Mouse (Mus musculus) E14TG2a.4 (cell line): Measurements from ENCODE around the gene Ell.

Experiments
- CTCF ChIP-seq: conservative IDR thresholded peaks from 2 replicates; pipeline ENCODE4 v1.5.1; 2014; ENCODE audit warnings: low read length
- POU5F1 ChIP-seq: IDR thresholded peaks from 2 replicates; pipeline ENCODE4 v1.6.1; 2014; ENCODE audit warnings: low read length, borderline replicate concordance

DNA sequence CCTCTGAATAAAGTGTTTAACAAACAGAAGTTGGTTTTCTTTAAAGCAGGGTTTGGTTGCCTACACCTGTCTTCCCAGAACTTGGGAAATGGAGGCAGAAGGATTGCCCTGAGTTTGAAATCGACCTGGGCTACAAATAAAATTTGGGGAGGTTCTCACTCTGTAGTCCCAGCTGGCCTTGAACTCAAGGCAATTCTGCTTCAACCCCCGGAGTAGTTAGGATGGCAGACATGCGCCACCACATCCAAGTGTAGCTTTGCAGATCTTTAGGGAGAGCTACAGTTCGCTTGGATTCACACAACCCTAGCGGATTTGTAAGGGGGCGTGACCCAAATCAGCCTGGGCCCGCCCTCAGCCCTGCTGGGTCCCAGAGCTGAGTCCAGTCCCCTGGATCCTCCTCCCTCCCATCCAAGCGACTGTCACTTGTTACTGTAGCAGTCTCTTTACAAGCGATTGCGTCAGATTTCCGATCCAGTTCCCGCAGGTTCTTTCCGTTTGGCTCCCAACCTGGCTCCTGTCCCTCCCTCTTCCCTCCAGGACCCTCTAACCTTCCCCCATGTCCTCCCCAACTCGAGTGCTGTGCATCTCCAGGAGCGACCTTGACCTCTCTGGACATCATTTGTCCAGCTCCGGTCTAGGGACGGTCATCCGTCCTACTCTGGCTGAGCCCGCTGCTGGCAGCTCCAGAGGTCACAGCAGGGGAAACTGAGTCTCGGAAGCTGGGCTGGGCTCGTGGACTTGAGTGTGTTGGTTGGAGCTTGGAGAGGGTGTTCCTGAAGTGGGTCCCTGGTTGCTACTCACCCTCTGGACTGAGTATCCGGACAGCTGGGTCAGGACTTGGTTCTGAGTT lies 91.5 kb downstream of the Ell start:
- TF ChIP-seq CTCF (no peak), POU5F1 (no peak)
